Mouse (Mus musculus) CH12F3 (cell line): ENCODE data around the gene Gcnt2.

Experiments used
- in situ Hi-C: fragments of 300-500 bp; cut with MboI; formaldehyde crosslinking; loops from 2 replicates; pipeline ENCODE4 v1.14.3; 2020; ENCODE audit warnings: low sequenced_read_pairs

The Gcnt2 gene

DNA sequence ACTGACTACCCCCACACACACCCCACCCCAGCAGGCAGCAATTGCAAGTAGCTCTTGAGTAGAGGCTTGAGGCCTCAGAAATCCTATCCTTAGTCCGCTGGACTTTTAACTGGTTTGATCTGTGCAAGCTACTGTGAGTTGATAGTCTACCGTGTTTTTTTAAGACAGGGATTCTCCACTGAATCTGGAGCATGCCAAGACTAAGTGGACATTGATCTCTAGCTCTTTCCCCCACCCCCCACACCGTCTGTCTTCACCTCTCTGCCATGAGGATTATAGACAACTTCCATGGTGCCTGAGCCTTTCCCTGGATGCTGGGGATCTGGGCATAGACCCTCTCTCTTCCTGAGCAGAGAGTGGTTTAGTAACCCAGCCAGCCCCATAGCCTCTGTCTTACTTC lies 74.8 kb downstream of the Gcnt2 start:
- in situ Hi-C loops = no loop called here

DNA sequence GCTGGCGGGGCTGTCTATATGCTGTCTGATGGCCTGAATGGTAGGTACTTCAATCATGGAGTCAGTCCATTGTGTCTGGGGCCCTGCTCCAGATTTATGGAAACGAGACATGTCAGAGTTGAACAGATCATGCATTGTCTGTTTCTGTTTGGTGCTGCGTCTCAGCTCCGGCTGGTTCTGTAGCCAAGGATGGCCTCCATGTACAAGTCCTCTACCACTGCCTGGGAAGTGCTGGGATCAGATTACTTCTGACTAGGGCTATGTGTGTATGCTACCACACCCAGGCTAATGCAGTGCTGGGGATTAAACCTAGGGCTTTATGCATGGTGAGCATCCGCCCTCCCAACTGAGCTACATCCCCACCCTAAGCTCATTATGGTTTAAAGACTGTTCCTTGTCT lies 78.0 kb downstream of the Gcnt2 start:
- in situ Hi-C loops = no loop called here

DNA sequence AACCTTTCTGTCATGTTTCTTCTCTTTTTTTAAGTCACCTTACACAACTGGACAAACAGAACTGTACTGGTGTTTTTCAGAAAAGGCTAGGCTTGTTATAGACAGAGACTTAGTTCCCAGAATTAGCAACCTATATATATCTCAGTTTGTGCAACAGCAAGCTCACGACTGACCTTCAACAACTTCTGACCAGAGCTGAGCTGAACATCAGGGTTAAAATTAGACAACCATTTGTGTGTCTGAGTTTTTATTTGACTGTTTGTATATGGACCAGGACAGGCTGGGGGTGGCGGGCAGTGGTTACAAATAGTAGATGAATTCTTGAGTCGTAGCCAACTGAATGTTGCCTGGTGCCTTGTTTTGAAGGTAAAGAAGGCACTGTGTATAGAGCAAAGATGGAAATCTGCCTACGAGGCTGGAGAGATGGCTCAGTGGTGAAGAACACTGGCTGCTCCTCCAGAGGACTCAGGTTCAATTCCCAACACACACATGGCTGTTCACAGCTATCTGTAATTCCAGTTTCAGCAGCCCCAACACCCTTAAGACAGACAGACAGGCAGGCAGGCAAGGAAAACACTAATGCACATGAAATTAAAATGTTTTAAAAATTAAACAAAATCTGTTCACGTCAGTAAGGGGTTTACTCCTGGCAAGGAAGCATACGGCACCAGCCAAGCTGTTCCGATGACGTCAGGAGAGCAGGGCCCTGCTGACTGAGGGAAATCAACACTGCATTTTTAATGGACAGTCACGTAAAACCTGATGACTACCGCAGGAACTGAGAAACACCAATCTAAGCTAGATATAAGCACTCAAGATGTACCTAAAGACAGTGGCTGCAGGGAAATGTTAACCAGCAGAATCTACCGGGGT lies 79.2 kb downstream of the Gcnt2 start:
- in situ Hi-C loops = no loop called here

DNA sequence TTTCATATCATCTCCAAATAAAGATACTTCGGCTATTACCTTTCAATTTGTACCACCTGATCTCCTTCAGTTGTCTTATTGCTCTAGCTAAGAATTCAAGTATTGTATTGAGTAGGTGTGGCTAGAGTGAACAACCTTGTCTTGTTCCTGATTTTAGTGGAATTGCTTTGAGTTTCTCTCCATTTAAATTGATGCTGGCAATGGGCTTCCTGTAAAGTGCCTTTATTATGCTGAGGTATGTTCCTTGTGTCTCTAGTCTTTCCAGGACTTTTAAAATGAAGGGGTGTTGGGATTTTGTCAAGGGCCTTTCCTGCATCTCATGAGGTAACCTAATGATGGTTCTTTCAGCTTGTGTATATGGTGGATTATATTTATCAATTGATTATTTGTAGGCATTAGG lies 83.5 kb downstream of the Gcnt2 start:
- in situ Hi-C loops = no loop called here

DNA sequence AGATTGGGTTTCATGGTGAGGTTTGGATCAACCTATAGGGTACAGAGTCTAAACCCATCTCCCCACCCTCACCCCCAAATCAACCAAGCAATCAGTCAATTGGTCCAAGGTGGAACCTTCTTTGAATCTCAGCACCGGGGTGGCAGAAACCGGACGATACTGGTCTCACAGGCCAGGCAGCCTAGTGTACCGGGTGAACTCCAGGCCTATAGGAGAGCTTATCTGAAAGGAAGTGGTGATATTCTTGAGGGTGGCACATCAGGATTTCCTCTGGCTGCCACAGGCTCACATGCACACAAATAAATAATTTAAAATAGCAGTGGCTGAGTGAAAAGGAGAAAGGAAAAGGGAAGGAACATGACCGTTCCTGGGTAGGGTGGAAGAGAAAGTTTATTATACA lies 84.4 kb downstream of the Gcnt2 start:
- in situ Hi-C loops = no loop called here

DNA sequence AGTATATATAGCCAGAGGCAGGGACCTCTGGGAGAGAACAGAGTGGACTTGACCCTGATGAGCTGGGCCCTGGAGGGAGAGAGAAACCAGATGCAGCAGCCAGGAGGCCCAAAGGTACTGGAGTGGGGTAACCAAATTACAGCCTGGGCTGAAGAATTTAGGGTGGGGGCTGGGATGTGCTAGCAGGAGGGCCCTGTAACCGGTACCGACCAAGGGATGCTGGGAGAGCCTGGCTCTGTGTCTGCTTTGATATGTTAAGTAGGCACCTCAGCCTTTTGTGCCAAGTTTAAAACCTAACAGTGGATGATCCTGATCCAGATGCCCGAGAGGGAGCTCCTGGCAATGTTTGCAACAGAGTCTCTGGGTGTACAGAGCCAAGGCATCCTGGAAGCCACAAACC lies 84.8 kb downstream of the Gcnt2 start:
- in situ Hi-C loops = no loop called here

DNA sequence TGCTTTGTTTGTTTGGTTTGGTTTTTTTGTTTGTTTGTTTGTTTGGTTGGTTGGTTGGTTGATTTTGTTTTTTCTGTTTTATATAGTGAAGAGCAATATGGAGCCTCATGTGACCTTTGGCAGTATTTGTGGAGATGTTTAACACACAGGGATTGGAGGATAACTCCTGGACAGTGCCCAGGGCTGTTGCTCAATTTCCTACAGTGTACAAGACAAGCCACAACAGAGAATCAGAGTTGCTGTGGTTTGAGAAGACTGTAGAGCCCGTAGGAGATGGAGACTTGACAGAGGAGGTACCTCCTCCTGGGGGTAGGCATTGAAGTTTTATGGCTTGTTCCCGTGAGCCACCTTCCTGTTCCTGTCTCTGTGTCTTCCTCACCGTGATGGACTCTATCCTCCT lies 87.0 kb downstream of the Gcnt2 start:
- in situ Hi-C loops = no loop called here

DNA sequence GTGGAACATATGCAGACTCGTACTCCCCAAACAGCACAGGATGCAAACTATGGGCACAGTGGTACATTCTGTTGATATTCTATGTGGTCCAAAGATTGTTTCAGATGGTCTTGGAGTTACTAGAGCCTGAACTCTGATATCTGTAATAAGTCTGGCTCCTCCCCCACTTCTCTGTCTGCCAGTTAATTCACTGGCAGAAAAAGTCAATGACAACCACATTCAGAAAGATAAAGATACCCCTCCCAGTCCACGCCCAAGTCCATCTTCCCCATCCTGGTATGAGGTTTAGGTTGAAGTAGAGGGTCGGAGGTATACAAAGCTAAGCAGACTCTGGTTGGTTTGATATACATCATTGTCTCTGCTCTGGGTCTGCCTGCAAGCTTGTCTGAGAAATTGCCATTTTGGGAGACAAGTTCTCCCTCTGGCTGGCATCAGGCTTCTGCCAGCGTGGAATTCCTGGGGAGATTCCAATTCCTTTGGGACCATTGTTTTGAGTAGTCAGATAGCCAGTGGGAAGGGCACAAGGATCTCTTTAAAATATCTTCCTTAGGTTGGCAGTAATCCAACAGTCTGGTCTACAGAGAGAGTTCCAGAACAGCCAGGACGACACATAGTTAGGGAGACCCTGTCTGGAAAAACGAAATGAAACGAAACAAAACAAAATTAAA lies 88.1 kb downstream of the Gcnt2 start:
- in situ Hi-C loops = no loop called here

DNA sequence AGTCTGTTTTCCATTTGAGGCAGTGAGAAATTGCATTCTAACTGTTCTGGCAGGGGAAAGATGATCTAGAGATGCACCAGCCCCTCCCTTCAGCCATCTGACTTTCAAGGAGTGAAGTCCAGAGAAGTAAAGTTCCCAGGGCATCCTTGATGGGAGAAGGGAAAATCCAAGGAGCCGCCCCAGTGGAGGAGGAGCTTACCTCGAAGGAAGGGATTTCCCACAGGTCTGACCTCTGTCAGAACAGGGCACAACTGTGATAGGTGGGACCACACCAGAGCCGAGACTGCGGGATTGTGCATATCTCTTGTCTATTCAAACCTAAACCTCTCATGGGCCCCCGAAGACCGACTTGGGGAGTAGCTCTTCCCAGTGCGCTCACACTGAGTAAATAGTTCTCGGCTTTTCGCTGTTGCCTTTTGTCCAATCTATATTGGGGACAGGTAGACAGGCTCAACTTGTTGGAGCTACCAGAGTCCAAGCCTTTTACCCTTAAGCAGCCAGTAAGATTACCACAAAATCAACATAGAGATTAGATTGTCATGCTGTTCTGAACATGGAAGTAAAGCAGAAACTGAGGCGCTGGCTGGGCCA lies 91.9 kb downstream of the Gcnt2 start:
- in situ Hi-C loops = no loop called here

DNA sequence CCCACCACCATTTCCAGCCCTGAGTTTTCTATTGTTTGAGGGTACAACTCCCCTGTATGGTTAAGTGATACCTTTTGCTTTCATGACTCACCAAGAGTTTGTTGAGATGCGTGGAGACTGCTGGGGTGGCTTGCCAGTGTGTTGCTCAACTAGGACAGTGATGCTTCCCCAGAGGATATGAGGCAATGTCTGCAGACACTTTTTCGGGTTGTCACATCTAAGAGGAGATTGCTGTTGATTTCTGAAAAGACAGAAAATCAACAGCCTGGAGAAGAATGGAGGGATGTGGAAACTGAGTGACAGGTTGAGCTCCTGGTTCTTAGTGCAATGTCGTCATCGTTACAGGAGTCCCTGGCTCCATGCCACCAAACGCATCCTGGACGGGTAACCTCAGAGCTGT lies 93.7 kb downstream of the Gcnt2 start:
- in situ Hi-C loops = no loop called here

DNA sequence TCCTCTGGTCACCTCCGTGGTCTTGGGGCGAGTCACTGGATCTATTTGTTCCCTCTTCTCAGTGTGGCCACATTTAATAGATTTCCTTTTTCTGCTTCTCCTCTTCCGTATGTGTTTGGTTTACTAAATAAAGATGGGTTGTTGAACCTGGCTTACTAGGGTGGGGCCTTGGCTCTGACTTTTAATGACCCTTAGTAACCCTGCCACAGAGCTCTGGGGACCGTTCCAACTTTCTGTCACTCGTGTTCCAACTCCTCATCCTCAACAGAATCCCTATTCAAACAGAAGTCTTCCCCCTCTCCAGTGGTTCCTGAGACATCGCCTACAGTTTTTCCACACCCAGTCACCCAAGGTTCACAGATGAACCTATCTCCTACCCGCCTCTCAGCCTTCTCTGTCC lies 96.2 kb downstream of the Gcnt2 start:
- in situ Hi-C loops = no loop called here

DNA sequence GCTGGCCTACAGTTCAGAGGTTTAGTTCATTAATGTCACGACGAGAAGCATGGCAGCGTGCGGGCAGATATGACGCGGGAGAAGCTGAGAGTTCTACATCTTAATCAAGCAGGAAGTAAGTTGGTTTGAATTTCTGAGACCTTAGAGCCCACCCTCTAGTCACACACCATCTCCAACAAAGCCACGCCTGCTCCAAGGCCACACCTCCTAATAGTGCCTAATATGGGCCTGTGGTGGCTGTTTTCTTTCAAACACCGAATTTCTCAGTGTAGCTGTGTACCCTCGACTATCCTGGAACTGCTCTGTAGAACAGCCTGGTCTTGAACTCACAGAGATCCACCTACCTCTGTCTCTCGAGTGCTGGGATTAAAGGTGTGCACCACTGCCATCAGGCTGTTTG lies 108.1 kb downstream of the Gcnt2 start:
- in situ Hi-C loops = no loop called here

DNA sequence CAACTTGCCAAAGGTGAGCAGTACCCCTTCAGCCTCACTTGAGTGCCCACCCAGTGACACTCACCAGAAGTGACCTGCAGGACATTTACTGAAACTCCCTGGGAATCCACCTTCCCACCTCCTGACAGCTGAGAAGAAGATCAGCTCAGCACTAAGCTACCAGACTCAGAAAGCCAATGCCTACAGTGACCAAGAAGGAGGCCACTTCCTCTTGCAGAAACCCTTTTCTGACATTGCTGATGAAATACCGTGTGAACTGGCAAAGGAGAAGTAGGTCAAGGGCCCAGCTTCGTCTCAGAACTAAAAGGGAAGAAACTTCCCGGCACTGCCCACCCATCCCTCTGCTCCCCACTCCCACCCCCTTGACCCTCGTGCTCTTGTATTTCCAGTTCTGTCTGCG lies 109.0 kb downstream of the Gcnt2 start:
- in situ Hi-C loops = no loop called here

DNA sequence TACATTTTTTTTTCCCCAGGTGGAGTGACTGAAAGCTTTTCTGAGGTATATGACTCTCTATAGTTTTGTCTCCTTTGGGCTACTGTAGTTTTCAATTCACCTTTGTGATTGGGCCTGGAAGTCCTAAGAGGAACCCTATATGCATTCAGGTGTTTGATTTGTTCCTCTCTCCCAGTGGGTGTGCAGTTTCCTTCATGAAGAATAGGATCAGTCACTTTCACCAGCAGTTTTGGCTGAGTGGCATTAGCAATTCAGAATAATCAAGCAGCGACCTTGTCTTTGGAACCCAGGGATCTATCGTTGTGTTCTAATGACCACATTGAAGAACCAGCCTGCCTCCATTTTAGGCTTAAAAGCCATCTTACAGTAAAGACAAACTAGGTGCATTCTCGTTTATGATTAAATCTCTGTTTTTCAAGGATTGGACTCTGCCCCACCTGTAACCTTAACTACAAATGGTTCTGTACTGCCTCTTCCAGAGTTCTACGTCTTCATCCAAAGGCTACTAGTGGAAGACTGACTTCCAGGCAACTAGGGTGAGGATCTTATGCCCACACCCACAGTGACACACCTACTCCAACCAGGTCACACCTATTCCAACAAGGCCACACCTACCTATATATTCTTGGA lies 110.3 kb downstream of the Gcnt2 start:
- in situ Hi-C loops = no loop called here

DNA sequence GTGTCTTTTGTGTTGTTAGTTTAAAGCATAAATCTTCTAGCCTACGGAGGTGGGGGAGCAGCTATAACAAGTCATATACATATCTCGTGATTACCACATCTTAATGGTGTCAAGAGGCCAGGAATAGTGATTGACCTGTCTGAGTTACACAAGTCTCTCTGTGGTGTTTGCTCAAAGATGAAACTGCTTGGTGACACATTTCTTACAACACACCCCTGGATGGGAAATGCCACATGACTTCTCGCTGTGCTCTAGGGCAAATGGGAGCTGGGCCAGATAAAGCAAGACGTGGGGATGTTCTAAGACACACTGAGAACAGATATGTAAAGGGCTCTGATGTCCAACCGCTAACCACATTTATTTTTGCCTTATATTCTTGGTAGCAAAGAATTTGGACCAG lies 111.7 kb downstream of the Gcnt2 start:
- in situ Hi-C loops = no loop called here

DNA sequence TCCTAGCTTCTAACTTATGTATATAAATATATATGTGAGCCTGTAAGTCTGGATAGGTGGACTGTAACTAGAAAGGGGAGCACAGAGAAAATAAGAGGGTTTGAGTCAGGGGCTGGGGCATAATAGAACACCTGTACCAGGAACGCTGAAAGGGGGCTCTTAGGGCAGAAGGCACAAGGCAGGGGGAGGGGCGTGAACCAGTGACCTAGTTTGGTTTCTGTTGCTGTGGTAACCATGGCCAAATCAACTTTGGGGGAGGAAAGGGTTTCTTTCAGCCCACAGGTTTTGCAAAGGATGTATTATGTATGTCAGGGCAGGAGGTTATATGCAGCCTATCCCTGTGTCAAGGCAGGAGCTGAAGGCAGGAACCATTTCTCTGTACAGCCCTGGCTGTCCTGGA lies 112.3 kb downstream of the Gcnt2 start:
- in situ Hi-C loops = no loop called here

DNA sequence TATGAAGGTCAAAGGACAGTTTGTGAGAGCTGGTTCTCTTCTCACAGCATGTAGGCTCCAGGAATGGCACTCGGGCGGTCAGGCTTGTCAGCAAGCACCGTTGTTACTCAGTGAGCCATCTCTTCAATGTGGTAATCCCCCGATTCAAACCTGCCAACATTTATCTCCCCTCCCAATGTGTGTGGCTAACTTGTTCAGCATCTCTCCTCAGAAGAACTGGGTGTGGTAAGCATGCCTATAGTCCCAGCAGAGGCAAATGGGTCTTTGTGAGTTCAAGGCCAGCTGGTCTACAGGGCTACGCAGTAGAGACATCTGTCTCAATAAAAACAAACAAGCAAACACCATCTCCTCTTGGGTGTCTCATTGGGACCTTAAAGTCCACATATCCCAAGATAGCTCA lies 113.4 kb downstream of the Gcnt2 start:
- in situ Hi-C loops = no loop called here

DNA sequence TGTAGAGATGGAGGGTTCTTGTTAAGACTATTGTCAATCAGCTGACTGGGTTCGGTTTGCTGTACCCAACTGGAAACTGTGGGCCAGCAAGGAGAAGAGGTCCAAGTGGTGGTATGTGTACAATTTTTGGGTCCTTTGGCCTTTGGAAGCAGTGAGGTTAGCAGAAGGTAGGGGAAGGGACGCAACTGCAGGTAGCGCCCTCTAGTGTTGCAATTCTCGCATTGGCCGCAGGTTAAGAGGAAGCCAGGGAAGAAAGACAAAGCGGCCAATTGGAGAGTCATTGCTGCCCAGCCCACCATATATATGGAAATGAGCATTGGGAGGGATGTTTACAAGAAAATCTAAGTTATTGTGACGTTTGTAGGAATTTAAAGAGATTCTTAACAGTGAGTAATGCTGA lies 118.1 kb downstream of the Gcnt2 start:
- in situ Hi-C loops = no loop called here

DNA sequence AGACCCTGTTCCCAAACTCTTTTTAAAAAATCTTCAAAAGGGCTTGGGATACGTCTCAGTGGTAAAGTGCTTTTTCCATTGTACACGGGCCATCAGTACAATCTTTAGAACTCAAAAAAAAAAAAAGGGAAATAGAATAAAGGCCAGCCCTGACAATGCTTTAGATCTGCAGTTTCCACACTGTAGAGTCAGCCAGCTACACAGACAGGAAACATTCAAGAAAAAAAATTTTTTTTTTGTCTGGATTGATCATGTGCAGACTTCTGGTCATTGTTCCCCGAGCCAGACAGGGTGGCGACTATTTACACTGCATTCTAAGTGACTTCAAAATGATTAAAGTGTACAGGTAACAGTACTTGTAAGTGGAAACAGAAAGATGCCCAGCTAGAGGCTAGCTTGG lies 119.1 kb downstream of the Gcnt2 start:
- in situ Hi-C loops = no loop called here

DNA sequence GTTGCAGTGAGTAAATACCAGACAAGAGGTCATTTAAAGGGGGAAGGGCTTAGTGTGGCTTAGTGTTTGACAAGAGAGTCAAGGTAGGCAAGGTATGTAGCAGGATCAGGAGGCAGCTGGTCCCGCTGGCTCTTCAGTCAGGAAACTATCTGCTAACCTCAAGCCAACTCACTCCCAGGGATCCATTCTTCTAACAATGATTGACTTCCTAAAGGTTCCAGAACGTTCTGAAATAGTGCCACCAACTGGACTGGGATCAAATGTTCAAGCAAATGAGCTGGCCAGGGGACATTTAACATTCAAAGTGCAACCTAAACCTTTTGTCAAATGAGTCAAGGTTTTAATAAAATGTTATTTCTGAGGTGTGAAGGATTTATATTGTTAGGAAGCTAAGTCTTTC lies 119.8 kb downstream of the Gcnt2 start:
- in situ Hi-C loops = no loop called here

DNA sequence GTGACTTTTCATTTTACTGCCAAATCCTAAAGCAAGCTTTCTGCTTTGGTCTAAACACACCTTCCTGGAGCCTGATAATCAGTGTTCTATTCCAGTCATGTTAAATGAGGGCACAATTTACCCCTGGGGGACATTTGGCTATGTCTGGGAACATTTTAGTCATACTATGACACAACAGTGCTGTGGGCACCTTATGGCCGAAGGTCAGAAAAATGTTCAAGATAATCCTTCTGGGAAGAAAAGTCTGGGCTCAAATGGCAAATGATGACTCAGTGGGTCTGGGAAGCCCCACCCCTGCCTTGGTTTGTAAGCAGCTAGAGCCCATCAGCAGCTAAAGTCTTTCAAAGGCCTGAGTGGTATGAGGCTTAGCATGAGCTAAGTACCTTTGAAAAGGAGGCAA lies 123.2 kb downstream of the Gcnt2 start:
- in situ Hi-C loops = no loop called here

DNA sequence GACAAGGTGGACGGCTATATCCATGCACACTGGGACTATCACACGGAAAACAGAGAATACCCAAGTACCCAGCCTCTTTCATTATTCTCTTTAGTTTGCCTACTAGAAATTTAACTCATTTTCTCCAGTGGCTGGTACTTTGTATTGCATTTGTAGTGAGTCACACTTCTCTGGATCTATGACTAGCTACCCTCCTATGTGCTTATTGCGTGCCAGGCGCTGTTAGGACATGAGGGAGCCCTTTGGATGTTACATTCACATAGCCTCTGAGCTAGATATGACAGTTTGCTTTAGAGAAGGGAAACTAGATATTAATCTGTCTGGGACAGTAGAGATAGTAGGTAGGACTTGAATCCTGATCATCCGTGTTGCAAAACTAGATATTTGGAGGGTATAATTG lies 126.5 kb downstream of the Gcnt2 start:
- in situ Hi-C loops = no loop called here
